Mouse (Mus musculus): ENCODE results near the gene Tnnt2. TPM values are rescaled to one million over a fixed set of nuclear protein-coding genes. Genes with fewer than 3 reads are reported as not detected.

Gene Tnnt2
- polyA plus RNA-seq, 1 experiment from 2014 or later = 48.4 TPM

- no peak for ATAC-seq (ENCODE audit: insufficient read depth, low FRiP score)
- no peaks in the 10 kb centered on the region for H3K9me3 ChIP-seq (replicated peaks; ENCODE audit: control insufficient read depth, low read length)
- no peak overlapping the region for H3K4me2 ChIP-seq (ENCODE audit: low read depth, low read length)
- H3K4me3 ChIP-seq (replicated peaks; ENCODE audit: low read length) = no peak overlapping the region
- no peaks in the 10 kb centered on the region for H3K36me3 ChIP-seq (ENCODE audit: control insufficient read depth, insufficient read depth, low read length)
- 0 out of 2 replicates have a peak, but pooled peaks cover 3% of the 10 kb centered on the region for H3K4me1 ChIP-seq (ENCODE audit: control insufficient read depth, insufficient read depth, low read length)
- 89% methylated on average over 6 of the region's 6 CpGs for WGBS
- no peaks in the 10 kb centered on the region for H3K27me3 ChIP-seq (ENCODE audit: control insufficient read depth, insufficient read depth, low read length)
- no peak overlapping the region for H3K9ac ChIP-seq (ENCODE audit: low read length)
- H3K27ac ChIP-seq (ENCODE audit: low read length) = 0 out of 2 replicates have a peak overlapping the region, but pooled peaks have one; percentile 26
Measured at GRCm38 (mm10) chr1:135899295-135899694, 63.1 kb downstream of the Tnnt2 start.

- ATAC-seq (ENCODE audit: insufficient read depth, low FRiP score) = peak; percentile 62
- Histone ChIP-seq H3K9ac (ENCODE audit: low read length) (no peak overlapping the region), H3K4me1 (ENCODE audit: control insufficient read depth, insufficient read depth, low read length) (0 out of 2 replicates have a peak, but pooled peaks cover under 1% of the 10 kb centered on the region), H3K4me2 (ENCODE audit: low read depth, low read length) (no peak overlapping the region), H3K9me3 (replicated peaks; ENCODE audit: control insufficient read depth, low read length) (no peaks in the 10 kb centered on the region), H3K4me3 (replicated peaks; ENCODE audit: low read length) (no peak overlapping the region), H3K36me3 (ENCODE audit: control insufficient read depth, insufficient read depth, low read length) (no peaks in the 10 kb centered on the region), H3K27ac (ENCODE audit: low read length) (peak overlapping the region; percentile 83), H3K27me3 (ENCODE audit: control insufficient read depth, insufficient read depth, low read length) (no peaks in the 10 kb centered on the region)
- 45% methylated on average over 7 of the region's 7 CpGs for WGBS
Measured at GRCm38 (mm10) chr1:135899991-135900515, 63.9 kb downstream of the Tnnt2 start.

Other genes with a start within 250 kb of the Tnnt2 start
- gene Nav1, start 229.1 kb upstream of the Tnnt2 start, polyA plus RNA-seq (2015; fragmentation: Nextera tagmentation; extraction: Ambion mirVana) = 11.2 and 12.9 TPM in 2 replicates
- 229 and 245 TPM in 2 replicates for gene Csrp1, start 116.3 kb upstream of the Tnnt2 start, polyA plus RNA-seq (2015; fragmentation: Nextera tagmentation; extraction: Ambion mirVana)
- gene Phlda3, start 70.2 kb upstream of the Tnnt2 start, polyA plus RNA-seq (2015; fragmentation: Nextera tagmentation; extraction: Ambion mirVana) = 77.4 and 80.5 TPM in 2 replicates
- gene Tnni1, start 56.9 kb upstream of the Tnnt2 start, polyA plus RNA-seq (2015; fragmentation: Nextera tagmentation; extraction: Ambion mirVana) = 6.2 and 84.9 TPM in 2 replicates
- 109 and 142 TPM in 2 replicates for gene Lad1, start 17.8 kb upstream of the Tnnt2 start, polyA plus RNA-seq (2015; fragmentation: Nextera tagmentation; extraction: Ambion mirVana)
- 49.8 and 67.2 TPM in 2 replicates for gene Pkp1, start 82.9 kb downstream of the Tnnt2 start, polyA plus RNA-seq (2015; fragmentation: Nextera tagmentation; extraction: Ambion mirVana)
- 0.12 TPM in 2 replicates for gene Igfn1, start 170.0 kb downstream of the Tnnt2 start, polyA plus RNA-seq (2015; fragmentation: Nextera tagmentation; extraction: Ambion mirVana)
- gene Tmem9, start 171.8 kb downstream of the Tnnt2 start, polyA plus RNA-seq (2015; fragmentation: Nextera tagmentation; extraction: Ambion mirVana) = 145 and 157 TPM in 2 replicates
- 0.43 TPM in 1 of 2 replicates, not detected in the other for gene Ascl5, start 214.4 kb downstream of the Tnnt2 start, polyA plus RNA-seq (2015; fragmentation: Nextera tagmentation; extraction: Ambion mirVana)
- gene Cacna1s, start 216.4 kb downstream of the Tnnt2 start, polyA plus RNA-seq (2015; fragmentation: Nextera tagmentation; extraction: Ambion mirVana) = 0.17 and 2.0 TPM in 2 replicates

Data from stomach, embryonic 16.5 days (tissue).